ENCODE assay signal across 8 mouse cellular contexts in genomic region chr17:14280425-14280833, GRCm38 (mm10). TPM values are rescaled to one million over a fixed set of nuclear protein-coding genes. Genes with fewer than 3 reads are reported as not detected.
DNase-seq lines count a peak whose midpoint lies in the region; ATAC-seq and TF ChIP-seq lines count a peak whose summit lies in the region.

No protein-coding gene starts in this region.

- DNase-seq in adrenal gland, postnatal 14 days, result peak; percentile 11
- DNase-seq in adrenal gland, adult 2 months, result no peak
- peak; percentile 42 for DNase-seq in gastrocnemius, adult 18-20 months (ENCODE audit: low spot score)
- peak; percentile 91 for DNase-seq in midbrain, embryonic 11.5 days (ENCODE audit: low spot score, missing footprints)
- no peak for DNase-seq in frontal cortex, postnatal 36 days (ENCODE audit: low spot score in 2 of 2)
- no peak for DNase-seq in cerebellum, adult 18-20 months

- H3K4me1 ChIP-seq in ES-Bruce4 (ENCODE audit: control insufficient read depth, insufficient read depth, low read length), result no peaks in the 10 kb centered on the region
- peaks cover 16% of the 10 kb centered on the region; the same call in 1 of the 2 replicates for H3K4me1 ChIP-seq in intestine, embryonic 15.5 days (replicated peaks)
- H3K4me1 ChIP-seq in midbrain, embryonic 11.5 days (ENCODE audit: control insufficient read depth, insufficient read depth, low read length), result peaks cover 14% of the 10 kb centered on the region

- TF ChIP-seq POLR2A in ES-Bruce4 (IDR thresholded peaks at IDR 0.05; ENCODE audit: insufficient read depth, low read length), result no peak

- peaks cover 12% of the 10 kb centered on the region for H3K27me3 ChIP-seq in ES-Bruce4 (ENCODE audit: control insufficient read depth, insufficient read depth, low read length, poor library complexity, severe bottlenecking)
- peaks cover 33% of the 10 kb centered on the region for H3K27me3 ChIP-seq in intestine, embryonic 15.5 days (replicated peaks)
- H3K27me3 ChIP-seq in midbrain, embryonic 11.5 days (ENCODE audit: control insufficient read depth, insufficient read depth, low read length), result peaks cover 47% of the 10 kb centered on the region

- H3K36me3 ChIP-seq in ES-Bruce4 (ENCODE audit: control insufficient read depth, insufficient read depth, low read length, poor library complexity, severe bottlenecking), result no peaks in the 10 kb centered on the region
- no peaks in the 10 kb centered on the region for H3K36me3 ChIP-seq in intestine, embryonic 15.5 days
- no peaks in the 10 kb centered on the region for H3K36me3 ChIP-seq in midbrain, embryonic 11.5 days (ENCODE audit: control insufficient read depth, insufficient read depth, low read length)

- H3K9me3 ChIP-seq in ES-Bruce4 (replicated peaks; ENCODE audit: control insufficient read depth, insufficient read depth, low read length, poor library complexity, severe bottlenecking), result no peaks in the 10 kb centered on the region
- no peaks in the 10 kb centered on the region for H3K9me3 ChIP-seq in intestine, embryonic 15.5 days
- H3K9me3 ChIP-seq in midbrain, embryonic 11.5 days (ENCODE audit: control insufficient read depth, low read length), result no peaks in the 10 kb centered on the region

- no peak overlapping the region for H3K27ac ChIP-seq in ES-Bruce4 (ENCODE audit: insufficient read depth, low read length)
- peak overlapping the region; percentile 40; the same call in 1 of the 2 replicates for H3K27ac ChIP-seq in intestine, embryonic 15.5 days
- no peak overlapping the region for H3K27ac ChIP-seq in midbrain, embryonic 11.5 days (ENCODE audit: low read depth, low read length)

- TF ChIP-seq CTCF in ES-Bruce4 (IDR thresholded peaks at IDR 0.05; ENCODE audit: low read depth, low read length), result no peak

- WGBS in intestine, embryonic 15.5 days, result under 1% methylated on average over 31 of the region's 31 CpGs
- WGBS in midbrain, embryonic 11.5 days, result under 1% methylated on average over 31 of the region's 31 CpGs

- peak overlapping the region; percentile 50 for H3K4me3 ChIP-seq in ES-Bruce4 (ENCODE audit: low read depth, low read length)
- peak overlapping the region; percentile 65 for H3K4me3 ChIP-seq in intestine, embryonic 15.5 days (replicated peaks)
- peak overlapping the region; percentile 38 for H3K4me3 ChIP-seq in midbrain, embryonic 11.5 days (ENCODE audit: low read depth, low read length)

- no peak overlapping the region; the same call in 1 of the 2 replicates for H3K9ac ChIP-seq in ES-Bruce4 (ENCODE audit: low read depth, poor library complexity, severe bottlenecking)
- H3K9ac ChIP-seq in intestine, embryonic 15.5 days, result peak overlapping the region; percentile 55
- no peak overlapping the region; the same call in 1 of the 2 replicates for H3K9ac ChIP-seq in midbrain, embryonic 11.5 days (ENCODE audit: low read length)

- peak overlapping the region; percentile 98 for H3K4me2 ChIP-seq in intestine, embryonic 15.5 days (replicated peaks)
- peak overlapping the region; percentile 73 for H3K4me2 ChIP-seq in midbrain, embryonic 11.5 days

- no peak for TF ChIP-seq EP300 in ES-Bruce4 (IDR thresholded peaks at IDR 0.05; ENCODE audit: insufficient read depth, low read depth, low read length)

- ATAC-seq in intestine, embryonic 15.5 days, result peak; percentile 31; the same call in 1 of the 2 replicates
- no peak for ATAC-seq in midbrain, embryonic 11.5 days (ENCODE audit: low FRiP score)

RNA-seq across cellular contexts. Expression of gene Smoc2, which starts 1.1 kb away (rescaled TPM):
- 33.3 and 35.1 TPM in 2 replicates for total RNA-seq in adrenal gland, postnatal 14 days (2021)
- 10 to 100 TPM; 30.5 to 44.2 TPM for total RNA-seq in adrenal gland, adult 2 months (2021)
- polyA plus RNA-seq in adrenal gland, adult 2 months (2012; rRNA removed), result 108 and 121 TPM in 2 replicates
- polyA plus RNA-seq in ES-Bruce4 (2011; ENCODE audit: insufficient read depth, insufficient read length, low read depth, missing spikeins), result 0.55 and 1.2 TPM in 2 replicates
- 10 to 100 TPM; 71.5 to 71.9 TPM for total RNA-seq in gastrocnemius, adult 18-20 months (2021)
- polyA plus RNA-seq in intestine, embryonic 15.5 days (2015; fragmentation: Nextera tagmentation; extraction: Ambion mirVana), result 122 and 132 TPM in 2 replicates
- 7.0 and 11.1 TPM in 2 replicates for polyA plus RNA-seq in midbrain, embryonic 11.5 days (2014; fragmentation: Nextera tagmentation; extraction: Ambion mirVana)

Comparison
In these comparisons a context has a peak if more than half of its experiments do, and no peak if none do; other contexts are left out.
1. DNase-seq: peak in adrenal gland, postnatal 14 days (single experiment), gastrocnemius, adult 18-20 months (single experiment) and midbrain, embryonic 11.5 days (single experiment); none in adrenal gland, adult 2 months (single experiment), frontal cortex, postnatal 36 days (0 of 2) and cerebellum, adult 18-20 months (0 of 2).
2. Peak in every context shown above with its lines, with median percentiles within 50 percentile points of each other: H3K4me3 ChIP-seq.